Mouse (Mus musculus): ENCODE results near the gene Knstrn. TPM values are rescaled to one million over a fixed set of nuclear protein-coding genes. Genes with fewer than 3 reads are reported as not detected.

Gene Knstrn
- polyA plus RNA-seq, 1 experiment from 2014 or later, result 100 TPM

DNA sequence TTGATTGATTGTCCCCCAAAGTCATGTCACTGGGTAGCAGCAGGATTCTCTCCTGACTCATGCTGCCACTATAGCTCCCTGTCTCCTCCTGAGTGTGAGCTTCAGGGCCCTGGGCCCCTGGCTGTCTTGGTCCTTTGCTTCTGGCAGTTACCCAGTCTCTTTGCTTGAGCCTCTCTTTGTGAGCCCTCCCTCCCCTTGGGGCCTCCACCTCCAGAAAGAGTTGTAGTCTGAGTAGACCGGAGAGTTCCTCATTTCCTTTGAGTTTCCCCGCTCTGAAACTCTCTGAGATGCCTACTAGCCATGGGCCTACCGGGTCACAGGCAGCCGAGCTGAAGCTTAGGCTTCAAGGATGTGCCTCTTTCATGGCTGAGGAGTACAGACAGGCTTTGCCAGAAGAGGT lies 20.2 kb upstream of the Knstrn start:
- peaks cover 9% of the 10 kb centered on the region; the same call in 1 of the 2 replicates for H3K4me1 ChIP-seq
- H3K9me3 ChIP-seq (replicated peaks), result no peaks in the 10 kb centered on the region; the same call in 1 of the 2 replicates
- no peak overlapping the region for H3K4me3 ChIP-seq
- no peak overlapping the region for H3K27ac ChIP-seq
- no peak for ATAC-seq (ENCODE audit: low FRiP score)
- H3K9ac ChIP-seq, result no peak overlapping the region
- H3K4me2 ChIP-seq (replicated peaks), result no peak overlapping the region
- H3K36me3 ChIP-seq, result peaks cover 22% of the 10 kb centered on the region
- peaks cover 20% of the 10 kb centered on the region for H3K27me3 ChIP-seq
- WGBS, result 82% methylated on average over 4 of the region's 4 CpGs

DNA sequence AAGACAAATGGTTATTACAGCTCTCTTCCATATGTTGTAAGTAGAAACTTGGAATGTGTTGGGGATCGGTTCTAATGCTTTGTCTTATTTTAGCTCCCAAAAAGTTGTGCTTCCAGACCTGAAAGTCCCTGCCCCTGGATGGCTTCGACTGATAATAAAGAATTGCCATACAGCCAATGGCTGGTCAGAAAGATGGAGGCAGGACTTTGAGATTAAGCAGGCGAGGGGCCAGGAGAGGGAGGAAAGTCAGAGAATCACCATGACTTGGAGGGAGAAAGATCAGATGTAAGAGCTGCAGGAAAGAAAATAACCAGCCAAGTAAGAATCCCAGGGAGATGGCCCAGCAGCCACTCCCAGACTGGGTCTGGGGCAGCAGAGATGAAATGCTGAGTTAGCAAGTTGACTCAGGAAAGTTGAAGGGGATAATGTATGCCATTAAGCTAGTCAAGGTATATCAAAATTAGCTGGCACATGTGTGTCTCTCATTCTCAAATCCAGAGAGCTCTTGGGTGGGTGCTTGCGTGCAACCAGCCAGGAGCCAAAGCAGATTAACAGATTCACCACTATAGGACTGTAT lies 11.2 kb upstream of the Knstrn start:
- Histone ChIP-seq H3K9ac (no peak overlapping the region), H3K4me2 (replicated peaks) (no peak overlapping the region), H3K27ac (no peak overlapping the region), H3K36me3 (no peaks in the 10 kb centered on the region), H3K27me3 (no peaks in the 10 kb centered on the region), H3K9me3 (replicated peaks) (no peaks in the 10 kb centered on the region; the same call in 1 of the 2 replicates), H3K4me3 (no peak overlapping the region), H3K4me1 (no peaks in the 10 kb centered on the region)
- 73% methylated on average over 4 of the region's 4 CpGs for WGBS
- no peak for ATAC-seq (ENCODE audit: low FRiP score)

DNA sequence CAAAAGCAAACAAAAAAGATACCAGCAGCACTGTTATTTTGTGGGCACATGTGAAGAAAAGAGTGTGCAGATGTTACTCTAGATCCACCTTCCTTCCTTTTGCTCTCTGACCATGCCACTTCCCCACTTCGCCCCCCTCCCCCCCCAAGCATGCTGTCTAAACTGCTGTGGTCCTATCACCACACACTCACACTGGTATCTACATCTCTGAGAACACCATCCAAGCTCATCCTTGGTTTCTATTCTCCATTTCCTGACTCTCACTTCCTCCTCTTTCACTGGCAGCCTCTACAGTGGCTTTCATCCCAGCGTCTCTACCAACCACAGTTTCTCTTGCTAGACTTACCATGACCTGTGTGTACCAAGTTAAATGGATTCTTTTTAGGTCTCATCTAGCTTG lies 9.3 kb upstream of the Knstrn start:
- H3K4me2 ChIP-seq (replicated peaks), result no peak overlapping the region
- H3K4me3 ChIP-seq, result no peak overlapping the region
- H3K9ac ChIP-seq, result no peak overlapping the region
- H3K9me3 ChIP-seq (replicated peaks), result no peaks in the 10 kb centered on the region
- 85% methylated on average over 2 of the region's 2 CpGs for WGBS
- no peak for ATAC-seq (ENCODE audit: low FRiP score)
- no peaks in the 10 kb centered on the region for H3K4me1 ChIP-seq
- no peaks in the 10 kb centered on the region for H3K27me3 ChIP-seq
- no peak overlapping the region for H3K27ac ChIP-seq
- H3K36me3 ChIP-seq, result no peaks in the 10 kb centered on the region

DNA sequence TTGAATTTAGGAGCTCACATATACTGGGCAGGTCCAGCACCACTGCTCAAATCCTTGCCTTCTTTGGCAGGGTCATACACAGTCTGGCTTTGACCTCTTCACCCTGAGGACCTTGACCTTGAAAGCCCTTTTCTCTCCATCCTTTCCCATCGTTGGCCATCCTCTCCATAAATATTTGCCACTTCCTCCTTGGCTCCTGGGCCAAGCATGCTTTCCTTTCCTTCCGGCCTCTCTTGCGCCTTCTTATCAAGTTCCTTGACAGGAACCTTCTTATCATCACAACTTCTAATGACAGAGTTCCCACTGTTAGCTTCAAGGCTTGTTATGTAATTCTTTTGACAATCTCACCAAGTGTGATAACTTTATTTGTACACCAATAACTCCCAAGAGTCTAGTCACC lies 8.7 kb upstream of the Knstrn start:
- ATAC-seq (ENCODE audit: low FRiP score), result no peak
- H3K4me2 ChIP-seq (replicated peaks), result no peak overlapping the region
- H3K9ac ChIP-seq, result no peak overlapping the region
- no peaks in the 10 kb centered on the region for H3K9me3 ChIP-seq (replicated peaks)
- H3K36me3 ChIP-seq, result no peaks in the 10 kb centered on the region
- H3K27ac ChIP-seq, result no peak overlapping the region
- H3K27me3 ChIP-seq, result no peaks in the 10 kb centered on the region
- no peak overlapping the region for H3K4me3 ChIP-seq
- H3K4me1 ChIP-seq, result no peaks in the 10 kb centered on the region
- WGBS, result 76% methylated on average over 3 of the region's 3 CpGs

DNA sequence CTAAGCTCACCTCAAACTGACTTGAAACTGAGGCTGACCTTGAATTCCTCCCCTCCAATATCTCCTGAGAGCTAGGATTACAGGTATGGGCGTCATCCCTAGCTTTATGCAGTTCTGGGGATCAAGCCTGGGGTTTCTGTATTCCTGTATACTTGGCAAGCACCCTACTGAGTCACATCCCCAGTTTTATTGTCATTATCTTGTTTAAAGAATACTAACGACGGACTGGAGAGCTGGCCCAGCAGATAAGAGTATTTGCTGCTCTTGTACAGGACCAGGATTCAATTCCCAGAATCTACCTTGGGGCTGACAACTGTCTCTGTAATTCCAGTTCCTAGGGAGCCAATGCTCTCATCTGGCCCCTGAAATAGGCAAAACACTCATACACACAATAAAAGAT lies 8.0 kb upstream of the Knstrn start:
- Histone ChIP-seq H3K9ac (no peak overlapping the region), H3K9me3 (replicated peaks) (no peaks in the 10 kb centered on the region), H3K4me1 (no peaks in the 10 kb centered on the region), H3K27ac (no peak overlapping the region), H3K4me2 (replicated peaks) (no peak overlapping the region), H3K27me3 (no peaks in the 10 kb centered on the region), H3K4me3 (no peak overlapping the region), H3K36me3 (no peaks in the 10 kb centered on the region)
- WGBS, result 53% methylated on average over 3 of the region's 3 CpGs
- no peak for ATAC-seq (ENCODE audit: low FRiP score)

DNA sequence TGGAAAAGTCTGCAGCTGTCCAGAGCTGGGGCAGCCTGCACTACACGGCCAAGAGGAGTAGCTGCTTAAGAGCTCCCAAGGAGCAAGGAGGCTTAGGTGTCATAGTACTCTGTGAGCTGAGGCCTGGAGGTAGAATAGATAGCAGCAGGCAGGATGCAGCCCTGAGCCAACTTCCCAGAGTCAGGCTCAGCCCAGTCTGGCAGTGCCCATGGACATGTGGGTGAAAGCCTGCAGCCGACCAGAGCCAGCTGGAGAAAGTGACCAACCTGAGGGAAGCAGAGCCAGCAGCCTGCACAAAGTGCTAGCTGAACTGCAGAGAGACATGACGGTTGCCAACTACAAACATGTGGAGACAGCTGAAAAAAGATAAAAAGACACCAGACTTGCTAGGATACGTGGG lies 6.9 kb upstream of the Knstrn start:
- Histone ChIP-seq H3K36me3 (no peaks in the 10 kb centered on the region), H3K27me3 (no peaks in the 10 kb centered on the region), H3K9ac (no peak overlapping the region), H3K4me2 (replicated peaks) (no peak overlapping the region), H3K4me3 (no peak overlapping the region), H3K9me3 (replicated peaks) (no peaks in the 10 kb centered on the region), H3K4me1 (no peaks in the 10 kb centered on the region), H3K27ac (no peak overlapping the region)
- no peak for ATAC-seq (ENCODE audit: low FRiP score)
- 76% methylated on average over 4 of the region's 4 CpGs for WGBS

DNA sequence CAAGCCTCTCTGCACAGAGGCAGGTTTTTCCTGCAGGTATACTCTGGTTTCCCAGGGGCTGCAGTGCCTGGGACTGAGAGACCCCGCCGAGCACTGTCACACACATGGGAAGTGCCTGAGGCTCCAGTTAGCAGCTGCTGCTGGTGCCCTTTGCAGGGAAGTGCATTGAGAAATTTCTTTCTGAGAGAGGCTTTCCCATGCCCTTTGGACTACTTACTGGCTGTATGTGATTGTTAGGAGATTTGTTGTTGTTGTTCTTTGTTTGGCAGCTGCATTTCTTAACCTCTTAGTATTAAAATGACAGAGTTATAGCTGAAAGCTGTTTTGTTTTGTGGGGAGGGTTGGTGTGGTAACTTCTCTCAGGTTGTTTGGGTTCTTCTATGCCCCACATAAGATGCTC lies 2.9 kb upstream of the Knstrn start:
- H3K9ac ChIP-seq, result no peak overlapping the region
- no peak for ATAC-seq (ENCODE audit: low FRiP score)
- 6% methylated on average over 2 of the region's 2 CpGs for WGBS
- no peaks in the 10 kb centered on the region for H3K9me3 ChIP-seq (replicated peaks)
- no peak overlapping the region for H3K27ac ChIP-seq
- H3K36me3 ChIP-seq, result no peaks in the 10 kb centered on the region
- H3K4me2 ChIP-seq (replicated peaks), result no peak overlapping the region
- H3K27me3 ChIP-seq, result no peaks in the 10 kb centered on the region
- H3K4me3 ChIP-seq, result no peak overlapping the region
- H3K4me1 ChIP-seq, result peaks cover 18% of the 10 kb centered on the region

DNA sequence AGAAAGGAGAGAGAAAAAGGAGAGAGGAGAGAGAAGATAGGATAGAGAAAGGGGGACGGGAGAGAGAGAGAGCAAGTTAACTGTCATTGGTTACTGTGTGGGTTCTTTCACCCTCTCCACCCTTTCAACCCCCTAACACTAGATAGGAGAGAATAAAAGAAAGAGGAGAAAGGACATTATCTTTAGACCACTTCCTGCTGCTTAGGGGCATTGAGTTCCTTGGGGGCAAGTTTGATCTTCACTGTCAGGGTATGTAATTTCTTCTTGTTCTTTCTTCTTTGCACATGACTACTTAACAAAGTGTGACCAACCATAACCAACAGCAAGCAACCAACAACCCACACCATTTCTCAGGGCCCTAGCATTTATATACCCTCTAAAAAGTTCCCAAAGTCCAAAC lies 1.1 kb upstream of the Knstrn start:
- 90% methylated on average over 1 of the region's 1 CpGs for WGBS
- Histone ChIP-seq H3K27me3 (no peaks in the 10 kb centered on the region), H3K27ac (no peak overlapping the region), H3K9me3 (replicated peaks) (no peaks in the 10 kb centered on the region), H3K9ac (no peak overlapping the region), H3K4me3 (no peak overlapping the region), H3K36me3 (peaks cover 6% of the 10 kb centered on the region), H3K4me1 (peaks cover 20% of the 10 kb centered on the region), H3K4me2 (replicated peaks) (no peak overlapping the region)
- no peak for ATAC-seq (ENCODE audit: low FRiP score)

DNA sequence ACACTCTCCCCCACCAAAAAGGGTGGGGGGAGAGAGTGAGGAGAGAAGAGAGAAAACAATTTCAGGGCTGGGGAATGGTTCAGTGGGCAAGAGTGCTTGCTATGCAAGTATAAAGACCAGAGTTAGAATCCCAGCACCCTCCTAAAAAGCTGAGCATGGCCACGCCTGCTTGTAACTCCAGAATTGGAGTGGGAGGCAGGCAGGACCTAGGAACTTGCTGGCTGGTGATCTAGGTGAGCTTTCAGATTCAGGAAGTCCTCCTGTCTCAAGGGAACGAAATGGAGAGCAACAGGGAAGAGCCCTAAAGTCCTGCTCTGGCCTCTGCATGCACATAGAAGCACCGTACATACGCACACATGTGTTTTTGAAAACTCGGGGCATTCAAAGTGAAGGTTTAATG lies 9.0 kb downstream of the Knstrn start:
- Histone ChIP-seq H3K9me3 (replicated peaks) (no peaks in the 10 kb centered on the region), H3K27me3 (no peaks in the 10 kb centered on the region), H3K4me3 (no peak overlapping the region), H3K27ac (no peak overlapping the region), H3K36me3 (peaks cover 51% of the 10 kb centered on the region), H3K4me1 (no peaks in the 10 kb centered on the region), H3K4me2 (replicated peaks) (no peak overlapping the region), H3K9ac (no peak overlapping the region)
- 93% methylated on average over 5 of the region's 5 CpGs for WGBS
- ATAC-seq (ENCODE audit: low FRiP score), result no peak

DNA sequence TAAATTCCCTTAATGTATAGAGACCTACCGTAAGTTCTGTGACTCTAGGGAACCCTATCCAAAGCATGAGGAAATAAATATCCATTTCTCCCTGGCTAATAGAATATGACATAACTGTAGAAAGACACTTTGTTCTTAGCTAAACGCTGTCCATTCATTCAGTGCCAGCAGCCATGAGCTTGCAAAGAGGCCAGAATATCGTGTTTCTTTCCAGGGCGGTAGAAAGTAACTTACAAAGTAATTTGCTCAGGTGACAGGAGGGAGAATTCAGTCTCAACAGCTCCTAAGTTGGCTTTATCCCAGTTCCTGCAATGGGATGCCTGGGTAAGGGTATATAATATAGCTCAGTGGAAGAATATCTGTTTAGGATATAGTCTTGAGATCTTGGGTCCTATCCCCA lies 10.6 kb downstream of the Knstrn start:
- no peaks in the 10 kb centered on the region for H3K4me1 ChIP-seq
- H3K36me3 ChIP-seq, result peaks cover 49% of the 10 kb centered on the region
- WGBS, result 96% methylated on average over 4 of the region's 4 CpGs
- no peak overlapping the region for H3K4me3 ChIP-seq
- H3K9ac ChIP-seq, result no peak overlapping the region
- no peaks in the 10 kb centered on the region for H3K9me3 ChIP-seq (replicated peaks)
- ATAC-seq (ENCODE audit: low FRiP score), result no peak
- no peaks in the 10 kb centered on the region for H3K27me3 ChIP-seq
- no peak overlapping the region for H3K27ac ChIP-seq
- no peak overlapping the region for H3K4me2 ChIP-seq (replicated peaks)

DNA sequence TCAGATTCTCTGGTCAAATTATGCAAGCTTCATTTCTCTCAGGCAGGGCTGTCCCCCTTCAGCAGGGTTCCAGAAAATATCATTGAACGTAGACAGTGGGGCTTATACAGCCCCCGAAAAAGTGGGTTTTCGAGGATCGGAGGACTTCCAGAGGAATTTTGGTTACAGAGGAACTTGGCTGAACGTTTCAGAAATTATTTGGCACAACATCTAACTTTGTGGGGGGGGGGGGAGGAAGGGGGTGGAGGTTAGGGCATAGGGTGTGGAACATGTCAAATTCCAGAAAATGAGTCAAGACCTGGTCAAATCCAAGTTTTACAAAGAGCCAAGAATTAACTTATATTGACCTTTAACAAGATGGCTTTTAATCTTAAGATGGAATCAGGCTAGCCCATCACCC lies 15.3 kb downstream of the Knstrn start:
- H3K27ac ChIP-seq, result no peak overlapping the region
- no peaks in the 10 kb centered on the region for H3K9me3 ChIP-seq (replicated peaks)
- H3K4me1 ChIP-seq, result no peaks in the 10 kb centered on the region
- H3K9ac ChIP-seq, result no peak overlapping the region
- no peak overlapping the region for H3K4me3 ChIP-seq
- no peaks in the 10 kb centered on the region for H3K27me3 ChIP-seq
- H3K36me3 ChIP-seq, result peaks cover 62% of the 10 kb centered on the region
- 95% methylated on average over 5 of the region's 5 CpGs for WGBS
- ATAC-seq (ENCODE audit: low FRiP score), result no peak
- no peak overlapping the region for H3K4me2 ChIP-seq (replicated peaks)

DNA sequence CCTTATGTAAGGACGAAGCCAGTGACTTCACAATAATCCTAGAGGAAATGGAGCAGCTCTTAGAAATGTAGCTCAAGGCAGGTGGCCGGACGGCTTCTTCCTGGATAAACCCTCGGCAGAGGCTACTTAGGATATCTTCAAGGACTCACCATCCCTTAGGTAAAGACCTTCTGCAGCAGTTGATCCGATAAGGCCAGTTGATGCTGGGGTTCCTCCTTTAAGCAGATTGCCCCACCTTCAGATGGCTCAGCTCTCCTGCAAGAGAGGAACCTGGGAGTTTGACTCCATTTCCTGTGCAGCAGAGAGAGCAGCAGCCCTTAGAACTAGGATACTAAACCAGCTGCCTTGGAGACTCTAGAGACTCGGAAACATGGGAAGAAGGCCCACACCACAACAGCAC lies 20.3 kb downstream of the Knstrn start:
- ATAC-seq (ENCODE audit: low FRiP score), result no peak
- Histone ChIP-seq H3K4me3 (no peak overlapping the region), H3K36me3 (peaks cover 44% of the 10 kb centered on the region), H3K4me1 (no peaks in the 10 kb centered on the region), H3K27ac (no peak overlapping the region), H3K4me2 (replicated peaks) (no peak overlapping the region), H3K9ac (no peak overlapping the region), H3K9me3 (replicated peaks) (no peaks in the 10 kb centered on the region), H3K27me3 (no peaks in the 10 kb centered on the region)
- WGBS, result 96% methylated on average over 6 of the region's 6 CpGs

DNA sequence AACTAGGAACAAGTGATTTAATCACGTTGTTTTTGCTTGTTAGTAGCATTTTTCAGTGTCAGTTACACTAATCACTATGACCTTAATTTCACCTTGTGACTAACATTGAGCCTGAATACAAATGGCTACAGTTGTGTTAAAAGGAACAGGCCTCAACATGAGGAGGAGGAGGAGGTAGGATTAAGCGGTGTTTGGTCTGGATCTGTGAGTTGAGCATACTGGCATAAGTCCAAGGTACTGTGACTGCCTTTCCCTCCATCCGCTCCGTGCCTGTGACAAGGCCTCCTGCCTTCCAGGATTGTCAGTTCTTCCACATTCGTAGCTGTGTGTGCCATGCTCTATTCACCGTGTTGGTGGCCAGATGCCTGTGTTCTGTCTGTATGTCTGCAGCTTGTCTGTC lies 21.3 kb downstream of the Knstrn start:
- WGBS, result 95% methylated on average over 6 of the region's 6 CpGs
- Histone ChIP-seq H3K9me3 (replicated peaks) (no peaks in the 10 kb centered on the region), H3K27me3 (no peaks in the 10 kb centered on the region), H3K4me2 (replicated peaks) (no peak overlapping the region), H3K4me3 (no peak overlapping the region), H3K9ac (no peak overlapping the region), H3K4me1 (no peaks in the 10 kb centered on the region), H3K27ac (no peak overlapping the region), H3K36me3 (peaks cover 37% of the 10 kb centered on the region)
- ATAC-seq (ENCODE audit: low FRiP score), result no peak

Measured in hindbrain, embryonic 12.5 days (tissue).